Mouse (Mus musculus) limb, embryonic 12.5 days (tissue): Measurements from ENCODE around the gene Tex101. TPM values are rescaled to one million over a fixed set of nuclear protein-coding genes. Genes with fewer than 3 reads are reported as not detected.
"Not testable (repeated sequence)": the region's sequence is repeated elsewhere in the genome, so short reads cannot be mapped to it uniquely, and the experiment has no call there.

Experiments used
- ATAC-seq: fragments of 200-750 bp; cut with Nextera tagmentation; 2 replicates; pipeline ENCODE4 v1.8.0; 2017; ENCODE audit warnings: low read depth, moderate TSS enrichment; ENCODE audit not compliant: insufficient number of reproducible peaks, insufficient read depth, low FRiP score, low TSS enrichment
- H3K27ac ChIP-seq: fragments of 300-500 bp; sonication (generic); 2 replicates; pipeline ENCODE4 v1.5.1; 2016; ENCODE audit warnings: mild to moderate bottlenecking, moderate library complexity
- H3K27me3 ChIP-seq: fragments of 300-500 bp; sonication (generic); 2 replicates; pipeline ENCODE4 v1.6.1; 2016; ENCODE audit warnings: mild to moderate bottlenecking, moderate library complexity
- H3K36me3 ChIP-seq: fragments of 300-500 bp; sonication (generic); 2 replicates; pipeline ENCODE4 v1.6.1; 2016; ENCODE audit warnings: mild to moderate bottlenecking, moderate library complexity
- H3K4me1 ChIP-seq: fragments of 300-500 bp; sonication (generic); replicated peaks from 2 replicates; pipeline ENCODE4 v1.6.1; 2016
- H3K4me2 ChIP-seq: fragments of 300-500 bp; sonication (generic); 2 replicates; pipeline ENCODE4 v1.6.1; 2016; ENCODE audit warnings: mild to moderate bottlenecking, moderate library complexity
- H3K4me3 ChIP-seq: fragments of 300-500 bp; sonication (generic); replicated peaks from 2 replicates; pipeline ENCODE4 v1.5.1; 2016; ENCODE audit warnings: mild to moderate bottlenecking
- H3K9ac ChIP-seq: fragments of 300-500 bp; sonication (generic); replicated peaks from 2 replicates; pipeline ENCODE4 v1.6.1; 2016; ENCODE audit warnings: mild to moderate bottlenecking, moderate library complexity
- H3K9me3 ChIP-seq: fragments of 300-500 bp; sonication (generic); 2 replicates; pipeline ENCODE4 v1.6.1; 2016; ENCODE audit warnings: mild to moderate bottlenecking, moderate library complexity
- WGBS: fragments of 180-500 bp; shearing (Covaris S2); methylation state at CpG from one replicate; pipeline ENCODE4 v1.1.7; 2016; 5-methylcytosine and 5-hydroxymethylcytosine counted together
- polyA plus RNA-seq: library from polyadenylated mRNA; unstranded; fragments of >200 nt; fragmentation: Nextera tagmentation; extraction: Ambion mirVana; gene quantifications from 2 replicates; pipeline ENCODE4 v1.2.1, GENCODE M21; 2016

Tex101 gene
- polyA plus RNA-seq, 1 experiment from 2014 or later = not detected

GRCm38 (mm10) chr7:24630116-24630880, 46.2 kb downstream of the Tex101 start:
- peaks cover 7% of the 10 kb centered on the region; the same call in 1 of the 2 replicates for H3K27me3 ChIP-seq
- ATAC-seq = no peak
- H3K36me3 ChIP-seq = no peaks in the 10 kb centered on the region
- peaks cover 6% of the 10 kb centered on the region; the same call in 1 of the 2 replicates for H3K9me3 ChIP-seq
- H3K4me3 ChIP-seq = no peak overlapping the region
- H3K9ac ChIP-seq = no peak overlapping the region
- WGBS = 67% methylated on average over 10 of the region's 10 CpGs
- H3K27ac ChIP-seq = no peak overlapping the region
- H3K4me1 ChIP-seq = peaks cover 7% of the 10 kb centered on the region; the same call in 1 of the 2 replicates
- no peak overlapping the region for H3K4me2 ChIP-seq

GRCm38 (mm10) chr7:24629672-24630071, 46.8 kb downstream of the Tex101 start:
- no peak overlapping the region for H3K4me2 ChIP-seq

GRCm38 (mm10) chr7:24628685-24629610, 47.5 kb downstream of the Tex101 start:
- Histone ChIP-seq H3K4me1 (peaks cover 7% of the 10 kb centered on the region; the same call in 1 of the 2 replicates), H3K4me2 (peak overlapping the region; percentile 60), H3K9ac (peak overlapping the region; percentile 56), H3K4me3 (peak overlapping the region; percentile 34), H3K27ac (no peak overlapping the region), H3K9me3 (peaks cover 6% of the 10 kb centered on the region; the same call in 1 of the 2 replicates), H3K36me3 (no peaks in the 10 kb centered on the region), H3K27me3 (peaks cover 8% of the 10 kb centered on the region; the same call in 1 of the 2 replicates)
- peak; percentile 74 for ATAC-seq
- whole genome bisulfite sequencing = 11% methylated on average over 33 of the region's 33 CpGs

More at GRCm38 (mm10) chr7:24629672-24630071, 46.8 kb downstream of the Tex101 start:
- Histone ChIP-seq H3K9me3 (peaks cover 6% of the 10 kb centered on the region; the same call in 1 of the 2 replicates), H3K9ac (no peak overlapping the region), H3K27me3 (peaks cover 5% of the 10 kb centered on the region; the same call in 1 of the 2 replicates), H3K27ac (no peak overlapping the region), H3K4me1 (peaks cover 7% of the 10 kb centered on the region; the same call in 1 of the 2 replicates), H3K36me3 (no peaks in the 10 kb centered on the region), H3K4me3 (no peak overlapping the region)
- ATAC-seq = no peak
- 63% methylated on average over 4 of the region's 4 CpGs for WGBS

- no peak for ATAC-seq
- no peaks in the 10 kb centered on the region; the same call in 1 of the 2 replicates for H3K4me1 ChIP-seq
- H3K9ac ChIP-seq = no peak overlapping the region
- no peak overlapping the region for H3K4me3 ChIP-seq
- no peak overlapping the region for H3K4me2 ChIP-seq
- H3K27me3 ChIP-seq = peaks cover 17% of the 10 kb centered on the region; the same call in 1 of the 2 replicates
- WGBS = 83% methylated on average over 6 of the region's 6 CpGs
- H3K36me3 ChIP-seq = no peaks in the 10 kb centered on the region
- H3K27ac ChIP-seq = no peak overlapping the region
- H3K9me3 ChIP-seq = peaks cover 8% of the 10 kb centered on the region; the same call in 1 of the 2 replicates
Measured at GRCm38 (mm10) chr7:24622967-24623366, 53.5 kb downstream of the Tex101 start.

- peaks cover 8% of the 10 kb centered on the region; the same call in 1 of the 2 replicates for H3K9me3 ChIP-seq
- no peaks in the 10 kb centered on the region for H3K36me3 ChIP-seq
- H3K4me3 ChIP-seq = no peak overlapping the region
- no peak overlapping the region for H3K9ac ChIP-seq
- peaks cover 13% of the 10 kb centered on the region; the same call in 1 of the 2 replicates for H3K27me3 ChIP-seq
- H3K4me1 ChIP-seq = no peaks in the 10 kb centered on the region; the same call in 1 of the 2 replicates
- H3K4me2 ChIP-seq = no peak overlapping the region
- ATAC-seq = no peak
- H3K27ac ChIP-seq = no peak overlapping the region
- WGBS = 81% methylated on average over 3 of the region's 3 CpGs
Measured at GRCm38 (mm10) chr7:24621193-24621592, 55.3 kb downstream of the Tex101 start.

- Histone ChIP-seq H3K9me3 (peaks cover 8% of the 10 kb centered on the region; the same call in 1 of the 2 replicates), H3K27me3 (peaks cover 16% of the 10 kb centered on the region; the same call in 1 of the 2 replicates), H3K27ac (no peak overlapping the region), H3K4me2 (no peak overlapping the region), H3K4me3 (no peak overlapping the region), H3K9ac (no peak overlapping the region), H3K36me3 (no peaks in the 10 kb centered on the region), H3K4me1 (no peaks in the 10 kb centered on the region; the same call in 1 of the 2 replicates)
- ATAC-seq = no peak
- WGBS = 44% methylated on average over 13 of the region's 13 CpGs
Measured at GRCm38 (mm10) chr7:24619671-24620397, 56.6 kb downstream of the Tex101 start.

- not testable (repeated sequence) for H3K9ac ChIP-seq, H3K27ac ChIP-seq, H3K4me2 ChIP-seq, H3K4me1 ChIP-seq, ATAC-seq, H3K36me3 ChIP-seq, H3K9me3 ChIP-seq, H3K4me3 ChIP-seq
- peaks cover 23% of the 10 kb centered on the region for H3K27me3 ChIP-seq
- WGBS = 91% methylated on average over 8 of the region's 8 CpGs
Measured at GRCm38 (mm10) chr7:24618374-24618773, 58.1 kb downstream of the Tex101 start.

Other genes with a start within 250 kb of the Tex101 start
- not detected in 2 replicates for gene Irgc1, start 224.4 kb downstream of the Tex101 start, polyA plus RNA-seq
- 1.8 and 2.6 TPM in 2 replicates for gene Plaur, start 214.2 kb downstream of the Tex101 start, polyA plus RNA-seq
- gene Cadm4, start 194.7 kb downstream of the Tex101 start, polyA plus RNA-seq = 6.5 and 7.0 TPM in 2 replicates
- 94.4 and 101 TPM in 2 replicates for gene Zfp428, start 169.7 kb downstream of the Tex101 start, polyA plus RNA-seq
- 0.52 and 1.1 TPM in 2 replicates for gene AC161166.1, start 164.2 kb downstream of the Tex101 start, polyA plus RNA-seq
- gene Irgq, start 146.0 kb downstream of the Tex101 start, polyA plus RNA-seq = 10.8 and 11.6 TPM in 2 replicates
- gene Pinlyp, start 130.6 kb downstream of the Tex101 start, polyA plus RNA-seq = not detected in 2 replicates
- gene Xrcc1, start 130.4 kb downstream of the Tex101 start, polyA plus RNA-seq = 131 and 134 TPM in 2 replicates
- gene Ethe1, start 89.1 kb downstream of the Tex101 start, polyA plus RNA-seq = 25.1 and 25.6 TPM in 2 replicates
- gene Zfp575, start 89.0 kb downstream of the Tex101 start, polyA plus RNA-seq = 3.6 and 4.0 TPM in 2 replicates
- 0.18 and 0.20 TPM in 2 replicates for gene Phldb3, start 65.9 kb downstream of the Tex101 start, polyA plus RNA-seq
- 3.1 and 3.3 TPM in 2 replicates for gene Lypd3, start 40.1 kb downstream of the Tex101 start, polyA plus RNA-seq
- not detected in 2 replicates for gene BC049730, start 32.6 kb upstream of the Tex101 start, polyA plus RNA-seq
- gene Gm4763, start 50.2 kb upstream of the Tex101 start, polyA plus RNA-seq = not detected in 2 replicates
- not detected in 2 replicates for gene Cd177, start 83.6 kb upstream of the Tex101 start, polyA plus RNA-seq
- not detected in 2 replicates for gene Ceacam10, start 100.5 kb upstream of the Tex101 start, polyA plus RNA-seq
- gene Gm9844, start 185.5 kb upstream of the Tex101 start, polyA plus RNA-seq = 14.2 and 22.2 TPM in 2 replicates
- gene Lypd4, start 193.3 kb upstream of the Tex101 start, polyA plus RNA-seq = not detected in 2 replicates
- not detected in 2 replicates for gene Dmrtc2, start 193.4 kb upstream of the Tex101 start, polyA plus RNA-seq
- gene Rps19, start 207.7 kb upstream of the Tex101 start, polyA plus RNA-seq = 2,324 and 2,343 TPM in 2 replicates
- gene Cd79a, start 220.7 kb upstream of the Tex101 start, polyA plus RNA-seq = 0.51 and 0.86 TPM in 2 replicates
- gene Arhgef1, start 226.2 kb upstream of the Tex101 start, polyA plus RNA-seq = 119 and 126 TPM in 2 replicates